Mouse (Mus musculus): ENCODE results near the gene Pear1. TPM values are rescaled to one million over a fixed set of nuclear protein-coding genes. Genes with fewer than 3 reads are reported as not detected.
"Not testable (repeated sequence)": the region's sequence is repeated elsewhere in the genome, so short reads cannot be mapped to it uniquely, and the experiment has no call there.

Gene Pear1
- total RNA-seq (2021) = 29.1 and 36.7 TPM in 2 replicates
- long read RNA-seq, experiment 1, full-length matches to known transcripts = 4 of 13 reads
- long read RNA-seq, experiment 1, partial matches to known transcripts = 4 of 13 reads
- long read RNA-seq, experiment 1, other reads (novel, unspliced or antisense) = 5 of 13 reads
- long read RNA-seq, experiment 2, full-length matches to known transcripts = 1 of 8 reads
- long read RNA-seq, experiment 2, partial matches to known transcripts = 2 of 8 reads
- long read RNA-seq, experiment 2, other reads (novel, unspliced or antisense) = 5 of 8 reads

DNA sequence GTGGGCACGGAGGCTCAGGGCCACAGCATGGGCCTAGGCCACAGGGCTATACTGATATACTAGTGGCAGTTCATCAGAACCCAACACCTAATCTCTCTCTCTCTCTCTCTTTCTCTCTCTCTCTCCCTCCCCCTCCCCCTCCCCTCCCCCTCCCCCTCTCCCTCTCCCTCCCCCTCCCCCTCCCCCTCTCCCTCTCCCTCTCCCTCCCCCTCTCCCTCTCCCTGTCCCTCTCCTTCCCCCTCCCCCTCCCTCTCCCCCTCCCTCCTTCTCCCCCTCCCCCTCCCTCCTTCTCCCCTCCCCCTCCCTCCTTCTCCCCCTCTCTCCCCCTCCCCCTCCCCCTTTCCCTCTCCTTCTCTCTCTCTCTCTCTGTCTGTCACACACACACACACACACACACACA, at the start of gene Pear1:
TSS of gene Pear1 (minus strand) at position 101 of the 400 bp plus-strand sequence.
- DNase-seq = not testable (repeated sequence)

DNA sequence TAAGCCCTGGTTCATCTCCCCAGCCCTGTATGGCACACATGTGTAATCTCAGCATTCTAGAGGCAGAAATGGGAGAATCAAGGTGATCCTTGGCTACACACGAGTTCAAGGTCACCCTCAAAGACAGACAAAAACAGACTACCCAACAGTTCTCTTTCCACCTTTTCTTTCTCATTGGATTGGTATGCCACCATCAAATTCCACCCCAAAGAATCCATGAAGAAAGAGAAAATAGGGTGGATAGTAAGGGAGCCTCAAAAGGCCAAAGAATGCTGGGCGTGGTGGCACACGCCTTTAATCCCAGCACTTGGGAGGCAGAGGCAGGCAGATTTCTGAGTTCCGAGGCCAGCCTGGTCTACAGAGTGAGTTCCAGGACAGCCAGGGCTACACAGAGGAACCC, 40.0 kb upstream of the Pear1 start:
- not testable (repeated sequence) for DNase-seq

DNA sequence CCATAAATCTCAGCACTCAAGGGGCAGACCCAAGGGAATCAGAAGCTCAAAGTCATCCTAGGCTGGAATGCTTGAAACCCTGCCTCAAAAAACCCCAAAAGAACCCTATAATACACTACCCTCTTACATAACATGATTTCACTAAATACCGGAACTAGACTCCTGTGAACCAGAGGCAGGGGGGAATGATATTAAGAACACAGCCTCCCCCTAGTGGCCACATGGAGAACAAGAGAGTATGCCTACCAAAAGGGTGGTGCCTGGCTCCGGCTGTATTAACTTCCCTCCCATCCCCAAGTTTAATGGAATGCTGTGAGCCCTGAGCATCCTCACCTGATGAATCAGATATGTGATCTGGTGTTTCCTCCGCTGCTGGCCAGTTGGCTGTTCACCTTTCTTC, 35.7 kb upstream of the Pear1 start:
- peak; percentile 79 for DNase-seq

DNA sequence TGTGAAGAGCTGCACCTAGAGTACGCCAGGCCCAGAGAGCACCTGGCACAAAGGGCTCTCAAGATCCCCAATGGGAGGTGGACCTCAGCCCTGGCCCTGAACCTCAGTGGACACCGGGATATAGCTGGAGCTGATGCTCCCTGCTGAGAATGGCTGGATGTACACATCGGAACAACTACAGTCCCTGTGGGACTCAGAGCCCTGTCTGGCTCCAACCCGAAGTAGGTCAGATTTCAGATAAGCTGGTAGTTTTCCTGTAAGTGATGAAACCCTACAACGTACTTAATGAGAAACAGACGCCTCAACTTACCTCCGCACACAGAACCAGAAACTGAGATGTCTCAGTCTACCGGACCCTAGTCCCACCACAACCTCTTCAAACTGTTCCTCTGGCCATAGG, 33.6 kb upstream of the Pear1 start:
- DNase-seq = no peak

DNA sequence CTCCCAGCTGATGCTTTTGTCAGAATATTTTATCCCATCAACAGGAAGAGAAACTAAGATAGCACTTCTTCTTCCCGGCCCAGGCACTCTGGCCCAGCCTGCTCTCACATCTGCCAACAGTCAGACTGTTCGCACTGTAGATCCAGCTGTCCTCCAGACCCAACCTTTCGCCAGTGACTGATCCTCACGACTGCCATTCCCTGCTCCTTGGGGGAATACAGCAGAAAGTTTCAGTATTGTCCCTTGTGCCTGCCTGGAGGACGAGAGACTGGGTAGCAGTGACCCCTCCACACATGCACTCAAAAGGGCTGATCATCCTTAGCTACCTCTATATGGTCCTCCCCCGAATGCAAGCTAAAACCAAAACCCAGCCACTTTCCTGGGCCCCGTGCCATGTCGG, 31.8 kb upstream of the Pear1 start:
- DNase-seq = no peak

DNA sequence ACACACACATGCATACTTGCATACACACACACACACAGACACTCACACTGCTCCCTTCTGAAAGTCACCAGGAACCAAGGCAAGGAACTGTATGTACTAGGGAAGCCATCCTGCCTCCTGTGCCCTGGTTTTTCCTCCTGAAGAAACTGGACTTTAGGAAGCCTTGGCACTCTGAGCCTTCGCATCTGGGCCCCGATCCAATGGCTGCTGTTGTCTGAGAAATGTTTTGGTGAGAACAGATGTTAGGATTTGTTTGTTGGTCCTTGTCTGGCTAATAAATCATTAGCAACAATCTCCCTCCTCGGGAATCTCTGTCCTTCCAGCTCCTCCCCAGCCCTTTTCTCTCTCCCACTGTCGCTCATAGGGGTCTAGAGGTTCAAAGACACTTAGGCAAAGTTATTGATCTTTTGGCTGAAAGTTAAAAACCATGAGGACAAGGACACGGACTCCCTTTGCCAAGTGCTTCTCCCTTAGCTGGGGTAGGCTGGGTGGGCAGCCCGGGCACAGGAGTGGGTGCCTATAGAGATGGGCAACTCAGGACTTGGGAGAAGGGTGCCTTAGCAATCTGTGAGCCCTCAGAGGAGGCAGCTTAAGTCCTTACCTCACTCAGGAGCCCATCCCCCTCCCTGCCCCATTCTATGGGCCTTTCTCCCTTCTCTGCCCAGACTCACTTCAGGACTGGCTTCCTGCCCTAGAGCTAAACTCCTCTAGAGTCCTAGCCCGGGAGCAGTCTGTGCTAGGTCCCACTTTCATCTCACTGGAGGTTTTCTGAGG, 30.9 kb upstream of the Pear1 start:
- peak; percentile 63 for DNase-seq

DNA sequence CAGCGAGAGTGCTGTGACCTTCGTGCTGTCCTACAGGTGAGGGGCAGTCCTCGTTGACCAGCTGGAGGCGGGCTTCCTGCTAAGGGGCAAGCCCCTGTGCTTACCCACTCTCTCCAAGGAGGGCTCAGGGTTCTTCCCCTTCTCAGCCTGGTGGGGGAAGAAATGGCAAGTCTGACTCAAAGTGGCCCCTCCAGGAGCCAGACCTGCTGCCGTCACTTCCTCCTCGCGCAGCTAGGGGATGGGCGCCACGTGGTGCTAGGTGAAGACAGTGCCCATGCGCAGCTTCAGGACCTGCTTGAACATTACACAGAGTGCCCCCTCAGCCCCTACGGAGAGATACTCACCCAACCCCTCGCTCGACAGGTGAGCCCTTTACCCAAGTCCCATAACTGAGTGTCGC, 25.0 kb upstream of the Pear1 start:
- DNase-seq = no peak

DNA sequence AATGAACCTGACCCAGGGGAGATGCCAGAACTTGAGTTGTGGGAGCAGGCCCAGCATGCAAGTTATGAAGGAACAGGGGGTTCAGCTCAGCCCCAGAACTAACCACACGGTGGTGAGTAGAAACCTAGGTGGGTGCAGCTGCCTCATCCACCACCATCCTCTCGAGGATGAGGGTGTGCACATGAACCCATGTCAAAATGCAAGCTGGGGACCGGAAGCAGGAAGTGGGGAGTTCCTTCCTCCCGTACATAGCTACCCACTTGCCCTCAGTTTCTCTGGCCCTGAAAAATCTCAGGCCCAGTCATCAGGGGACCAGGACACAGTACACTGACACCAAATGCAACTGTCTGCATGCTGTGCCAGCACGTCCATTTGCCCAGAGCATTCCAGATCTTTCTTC, 23.6 kb upstream of the Pear1 start:
- no peak for DNase-seq

DNA sequence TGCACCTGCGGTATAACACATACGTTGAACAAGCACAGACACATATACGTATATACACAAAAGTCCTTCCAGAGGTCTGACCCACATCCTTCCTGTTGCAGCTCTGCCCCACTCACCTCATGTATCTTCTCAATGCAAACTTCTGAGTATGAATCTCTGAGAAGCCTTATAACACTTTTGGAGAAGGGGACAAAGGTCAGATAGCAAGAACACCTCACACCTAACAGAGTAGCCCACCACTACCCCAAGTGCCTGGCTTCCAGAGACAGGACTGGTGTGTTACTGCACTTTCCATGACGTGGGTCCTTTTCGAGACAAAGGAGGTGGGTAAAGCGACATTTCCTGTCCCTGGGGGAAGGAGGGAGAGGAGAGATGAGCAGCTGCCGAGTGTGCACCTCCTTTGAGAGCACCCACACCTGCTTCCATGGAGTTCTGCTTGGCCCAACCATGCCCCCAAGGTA, 22.6 kb upstream of the Pear1 start, which contains the start of gene Sh2d2a:
TSS of gene Sh2d2a (plus strand) at position 106 of the 461 bp plus-strand sequence.
- no peak for DNase-seq

DNA sequence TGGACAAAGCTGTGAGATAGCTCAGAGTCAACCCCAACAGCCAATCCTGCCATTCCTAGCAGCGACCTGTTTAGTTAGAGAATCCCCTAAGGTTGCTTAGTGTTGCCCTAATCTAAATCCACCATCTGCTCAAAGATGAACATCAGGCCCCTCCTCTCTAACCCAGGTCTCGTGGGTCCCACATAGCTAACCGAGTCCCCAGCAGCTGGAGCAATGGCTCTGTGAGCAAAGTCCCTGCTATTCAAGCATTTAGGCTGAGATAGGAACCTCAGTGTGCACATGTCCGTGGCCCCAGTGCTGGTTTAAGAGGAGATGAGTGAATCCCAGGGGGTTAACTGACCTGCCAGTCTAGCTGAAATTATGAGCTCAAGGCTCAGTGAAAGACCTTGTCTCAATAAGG, 22.1 kb upstream of the Pear1 start:
- no peak for DNase-seq

DNA sequence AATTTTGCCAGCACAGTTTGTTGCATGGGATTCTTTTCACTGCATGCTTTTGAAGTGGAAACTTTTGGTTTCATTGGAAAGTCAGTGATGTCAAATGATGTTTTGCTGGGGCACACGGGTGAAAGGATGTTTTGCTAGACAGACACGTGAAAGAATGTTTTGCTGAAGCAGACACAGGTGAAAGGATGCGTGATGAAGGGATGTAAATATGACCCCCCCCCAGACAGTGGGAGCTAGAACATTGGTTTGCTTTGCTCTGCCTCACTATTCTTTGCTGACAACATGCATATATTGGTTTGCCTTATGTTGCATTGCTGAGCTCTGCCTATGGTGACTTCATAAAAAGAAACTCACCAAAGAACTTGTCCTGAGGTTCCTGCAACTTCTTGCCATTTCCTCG, 20.9 kb upstream of the Pear1 start:
- DNase-seq = no peak

DNA sequence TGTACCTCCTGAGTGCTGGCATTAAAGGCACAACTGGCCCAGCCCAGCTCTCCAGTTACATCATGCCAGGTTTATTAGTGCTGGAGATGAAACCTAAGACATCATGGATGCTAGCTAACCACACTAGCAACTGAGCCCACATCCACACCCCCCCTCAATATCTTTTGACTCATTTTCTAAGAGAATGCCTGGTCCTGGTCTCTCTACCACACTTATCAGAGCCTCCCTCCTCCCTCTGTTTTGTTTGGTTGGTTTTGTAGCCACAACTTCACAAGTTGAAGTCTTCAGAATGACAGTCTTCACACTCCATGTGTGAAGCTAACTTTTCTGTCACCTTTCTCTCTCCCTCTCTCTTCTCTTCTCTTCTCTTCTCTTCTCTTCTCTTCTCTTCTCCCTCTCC, 16.8 kb upstream of the Pear1 start:
- DNase-seq = no peak

DNA sequence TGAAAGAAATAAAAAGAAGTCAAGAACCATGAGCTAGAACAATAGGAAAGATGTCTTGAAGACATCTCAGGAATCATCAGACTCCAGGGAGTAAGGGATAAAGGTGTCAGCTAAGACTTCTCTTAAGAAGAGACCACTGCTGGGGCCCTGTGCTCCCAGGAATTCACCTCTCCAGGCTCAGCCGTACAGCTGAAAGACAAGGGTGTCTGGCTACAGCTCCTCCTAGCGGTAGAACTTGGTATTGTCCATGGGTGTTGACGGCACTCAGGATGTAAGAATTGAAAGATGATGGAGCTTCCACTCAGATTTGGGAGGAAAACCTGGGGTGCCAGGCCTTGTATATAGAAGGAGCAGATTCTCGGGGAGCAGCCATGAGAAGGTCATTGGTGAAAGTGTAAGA, 14.5 kb upstream of the Pear1 start:
- DNase-seq = peak; percentile 85

DNA sequence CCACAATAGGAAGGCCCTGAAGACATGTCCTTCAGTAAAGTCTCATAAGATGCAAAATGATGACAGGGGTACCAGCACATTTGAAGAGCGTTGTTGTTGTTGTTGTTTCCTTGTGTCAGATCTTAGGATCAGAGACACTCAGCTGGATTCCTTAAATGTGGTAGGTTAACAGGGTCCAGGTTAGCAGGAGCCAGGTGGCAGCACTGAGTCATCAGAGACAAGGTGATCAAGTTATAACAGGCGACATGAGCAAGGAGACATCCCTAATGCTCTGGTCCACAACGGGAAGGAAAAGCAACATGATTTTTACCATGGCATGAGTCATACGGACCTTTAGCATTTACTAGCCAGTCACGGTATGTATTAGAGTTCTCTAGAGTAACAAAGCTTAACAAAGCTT, 9.4 kb upstream of the Pear1 start:
- no peak for DNase-seq

DNA sequence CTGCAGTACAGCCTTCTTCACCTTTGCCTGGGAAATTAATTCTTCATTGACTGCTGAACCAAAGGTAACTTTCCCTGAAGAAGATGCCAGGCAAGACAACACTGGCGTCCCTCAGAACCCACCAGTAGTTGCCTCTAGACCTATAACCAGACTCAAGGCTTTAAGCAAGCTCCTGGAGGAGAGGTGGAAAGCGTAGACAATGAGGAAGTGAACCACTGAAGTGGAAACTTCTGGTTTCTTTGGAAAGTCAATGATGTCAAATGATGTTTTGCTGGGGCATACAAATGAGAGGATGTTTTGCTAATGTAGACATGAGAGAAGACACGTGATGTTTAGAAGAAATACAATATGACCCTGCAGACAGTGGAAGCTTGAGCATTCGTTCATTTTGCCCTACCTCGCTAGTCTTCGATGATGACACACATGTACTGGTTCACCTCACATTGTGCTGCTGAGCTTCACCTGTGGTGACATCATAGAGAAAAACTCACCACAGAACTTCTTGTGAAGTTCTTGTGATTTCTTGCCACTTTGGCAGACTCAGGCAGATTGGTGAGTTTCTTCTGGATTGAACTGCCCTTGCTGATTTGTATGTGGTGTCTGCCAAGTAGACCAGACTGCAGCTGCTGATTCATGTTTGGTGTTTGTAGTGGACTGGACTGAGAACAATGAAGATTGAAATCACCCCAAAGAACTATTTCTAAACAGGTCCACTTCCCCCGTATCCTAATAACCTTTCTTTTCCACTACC, 8.2 kb upstream of the Pear1 start:
- no peak for DNase-seq

DNA sequence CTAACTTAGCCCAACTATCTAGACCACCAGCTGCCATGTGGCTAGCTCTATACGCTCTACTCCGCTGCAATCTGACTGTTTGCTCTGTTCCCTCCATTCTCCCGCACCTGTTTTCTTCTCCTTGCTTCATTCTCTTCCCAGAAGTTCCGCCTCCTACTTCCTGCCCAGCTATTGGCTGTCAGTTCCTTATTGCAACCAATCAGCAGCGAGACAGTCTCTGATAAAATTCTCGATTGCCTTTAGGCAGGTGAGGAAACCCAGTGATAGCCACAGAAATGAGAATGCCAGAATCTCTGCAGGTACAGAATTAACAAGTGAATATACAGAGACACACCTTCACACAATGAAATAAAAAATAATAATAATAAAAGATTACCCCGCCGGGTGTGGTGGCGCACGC, 4.9 kb upstream of the Pear1 start:
- no peak for DNase-seq

DNA sequence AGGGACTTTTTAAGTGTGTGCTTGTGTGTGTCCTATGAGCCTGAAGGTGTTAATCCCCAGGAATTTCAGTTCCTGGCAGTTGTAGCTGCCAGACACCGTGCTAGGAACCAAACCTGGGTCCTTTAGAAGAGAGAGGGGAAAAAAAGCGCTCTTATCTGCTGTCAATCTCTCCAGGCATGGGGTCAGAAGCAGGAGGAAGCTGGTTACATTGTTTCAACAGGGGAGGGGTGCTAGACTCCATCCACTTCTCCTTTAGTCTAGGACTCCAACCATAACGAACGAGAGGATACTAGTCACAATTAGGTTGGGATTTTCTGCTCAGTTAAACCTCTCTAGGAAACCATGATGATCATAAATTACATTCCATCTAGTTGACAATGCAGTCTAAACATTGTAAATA, 4.3 kb upstream of the Pear1 start:
- DNase-seq = no peak

DNA sequence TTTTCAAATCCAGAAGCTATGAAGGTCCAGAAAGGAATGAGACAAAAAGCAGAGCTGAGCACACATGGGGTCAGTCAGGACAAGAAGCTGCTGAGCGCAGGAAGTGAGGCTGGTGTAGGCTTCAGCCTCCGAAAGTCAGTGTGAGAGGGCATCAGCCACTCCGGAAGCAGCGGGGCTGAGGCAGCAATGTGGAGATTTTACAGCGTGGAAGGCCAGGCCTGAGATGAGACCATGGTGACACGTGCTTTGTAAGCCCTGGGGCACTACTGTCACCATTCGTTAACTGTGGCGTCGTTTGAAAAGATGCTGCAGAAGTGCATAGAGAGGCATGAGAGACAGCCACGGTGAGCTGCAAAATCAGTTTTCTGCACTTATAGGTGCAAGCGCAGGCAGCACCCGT, 5.9 kb downstream of the Pear1 start:
- no peak for DNase-seq

DNA sequence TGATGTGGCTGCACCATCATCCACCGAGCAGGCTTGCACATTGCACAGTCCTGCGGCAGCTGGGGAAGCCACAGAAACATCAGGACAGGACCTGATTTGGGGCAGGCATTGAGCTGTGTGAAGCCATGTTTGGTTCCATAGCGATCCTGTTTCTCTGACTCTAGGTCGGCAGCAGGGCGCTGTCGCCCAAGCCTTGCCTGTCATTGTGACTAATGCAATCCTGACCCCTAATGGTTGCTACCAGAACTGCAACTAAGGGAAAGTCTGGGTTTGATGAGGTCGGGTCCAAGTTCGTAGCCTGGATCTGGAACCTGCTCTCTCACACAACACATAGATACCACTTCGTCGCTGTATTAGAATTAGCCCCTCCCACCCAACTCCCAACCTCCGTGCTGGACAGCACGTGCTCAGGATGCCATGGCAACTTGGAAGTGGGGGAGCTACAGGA, 7.4 kb downstream of the Pear1 start:
- DNase-seq = peak; percentile 81

DNA sequence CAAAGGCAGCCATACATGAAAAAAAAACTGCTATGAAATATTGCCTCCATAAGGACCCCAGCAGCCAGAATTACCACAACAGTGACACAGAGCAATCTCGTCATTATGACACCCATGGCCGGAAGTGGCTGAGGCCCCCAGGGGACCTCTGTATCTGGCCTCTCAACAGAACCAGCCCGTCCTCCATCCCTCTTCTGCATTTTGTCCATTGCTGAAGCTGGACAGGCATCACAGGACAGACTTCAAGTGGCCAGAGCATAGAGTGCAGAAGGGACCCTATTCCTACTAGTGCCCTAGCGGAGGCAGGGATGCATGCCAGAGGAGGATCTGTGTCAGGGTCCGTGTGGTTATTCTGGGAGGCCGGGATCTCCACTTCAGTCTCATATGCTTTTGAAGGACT, 7.9 kb downstream of the Pear1 start:
- no peak for DNase-seq

DNA sequence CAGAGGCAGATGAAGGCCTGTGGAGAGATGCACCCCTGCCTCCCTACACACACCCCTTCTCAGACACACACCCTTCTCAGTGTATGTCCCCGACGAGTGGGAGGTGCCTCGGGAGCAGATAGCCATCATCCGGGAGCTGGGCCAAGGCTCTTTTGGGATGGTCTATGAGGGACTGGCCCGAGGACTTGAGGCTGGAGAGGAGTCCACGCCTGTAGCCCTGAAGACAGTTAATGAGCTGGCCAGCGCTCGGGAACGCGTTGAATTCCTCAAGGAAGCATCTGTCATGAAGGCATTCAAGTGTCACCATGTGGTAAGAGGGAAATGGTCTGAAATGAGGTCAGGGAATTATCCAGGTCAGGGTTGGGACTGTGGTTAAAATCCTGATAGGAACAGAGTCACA, 11.2 kb downstream of the Pear1 start:
- DNase-seq = no peak

DNA sequence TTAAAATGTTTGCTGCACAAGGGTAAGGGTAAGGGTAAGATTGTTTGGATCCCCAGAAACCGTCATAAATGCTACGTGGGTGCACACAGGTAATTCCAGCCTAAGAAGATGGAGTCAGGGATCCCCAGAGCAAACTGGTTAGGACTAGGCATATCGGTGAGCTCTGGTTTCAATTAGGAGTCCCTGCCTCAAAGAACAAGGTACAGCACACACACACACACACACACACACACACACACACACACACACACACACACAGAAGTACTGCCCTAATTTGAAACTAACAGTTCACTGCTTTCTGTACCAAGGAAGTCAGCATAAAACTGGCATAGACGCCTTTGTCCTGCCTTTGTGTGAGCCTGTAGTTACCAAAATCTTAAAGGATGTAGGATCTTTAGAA, 11.7 kb downstream of the Pear1 start:
- DNase-seq = no peak

DNA sequence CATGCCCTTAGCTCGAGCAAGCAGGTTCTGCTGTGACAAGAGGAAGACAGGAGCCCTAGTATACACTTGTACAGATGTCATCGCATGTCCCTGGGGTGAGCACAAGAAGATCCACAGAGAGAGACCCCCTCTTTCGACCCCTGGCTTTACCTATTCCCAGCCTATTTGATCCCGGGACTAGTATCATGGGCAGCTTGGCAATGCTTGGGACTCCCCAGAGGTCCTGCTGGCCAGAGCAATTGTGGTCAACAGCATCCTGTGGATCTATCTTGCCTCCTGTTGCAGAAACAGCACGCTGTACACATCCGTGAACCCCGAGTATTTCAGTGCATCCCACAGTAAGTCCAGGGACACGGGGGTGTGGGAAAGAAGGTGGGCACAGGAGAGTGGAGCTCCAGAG, 12.8 kb downstream of the Pear1 start:
- DNase-seq = no peak
